Mouse (Mus musculus) ES-E14 (cell line): ENCODE results near the gene Uox. TPM values are rescaled to one million over a fixed set of nuclear protein-coding genes. Genes with fewer than 3 reads are reported as not detected.

ENCODE experiments used
- DNase-seq: peaks from one replicate; pipeline ENCODE4 v3.0.0-alpha.2; 2013; ENCODE audit warnings: low read depth, low spot score
- H3K27ac ChIP-seq: 2 replicates; pipeline ENCODE4 v1.5.1; 2012; ENCODE audit warnings: low read depth, mild to moderate bottlenecking, low read length, moderate library complexity, mixed read lengths; ENCODE audit not compliant: poor library complexity, insufficient read depth, severe bottlenecking
- H3K36me3 ChIP-seq: 2 replicates; pipeline ENCODE4 v1.6.1; 2012; ENCODE audit warnings: mild to moderate bottlenecking, low read length, moderate library complexity, mixed read lengths; ENCODE audit not compliant: control insufficient read depth, poor library complexity, insufficient read depth, severe bottlenecking
- H3K4me1 ChIP-seq, 2 experiments: fragments of 150-350 bp in 1 of 2; sonication (generic) in 1 of 2; 2 replicates each; pipeline ENCODE4 v1.6.1; 2012; ENCODE audit warnings: low read length in 2 of 2, mild to moderate bottlenecking in 1 of 2, mixed read lengths in 1 of 2; ENCODE audit not compliant: control insufficient read depth in 2 of 2, insufficient read depth in 2 of 2, poor library complexity in 1 of 2
- H3K4me3 ChIP-seq, 2 experiments: fragments of 150-350 bp in 1 of 2; sonication (generic) in 1 of 2; 2 replicates each; pipeline ENCODE4 v1.5.1; 2012; ENCODE audit warnings: low read length in 2 of 2, low read depth in 1 of 2, mild to moderate bottlenecking in 1 of 2, mixed read lengths in 1 of 2; ENCODE audit not compliant: insufficient read depth in 1 of 2, poor library complexity in 1 of 2, severe bottlenecking in 1 of 2
- H3K9ac ChIP-seq: 2 replicates; pipeline ENCODE4 v1.6.1; 2012; ENCODE audit warnings: low read depth, mild to moderate bottlenecking, low read length, mixed read lengths; ENCODE audit not compliant: poor library complexity, insufficient read depth, severe bottlenecking
- H3K9me3 ChIP-seq: fragments of 150-350 bp; sonication (generic); 2 replicates; pipeline ENCODE4 v1.6.1; 2012; ENCODE audit warnings: low read depth, mild to moderate bottlenecking, low read length; ENCODE audit not compliant: control insufficient read depth, insufficient read depth
- CHD2 ChIP-seq: IDR thresholded peaks from 2 replicates; pipeline ENCODE4 v1.6.1; 2014; ENCODE audit warnings: mild to moderate bottlenecking, low read depth, low read length, inconsistent platforms
- HCFC1 ChIP-seq: IDR thresholded peaks from 2 replicates; pipeline ENCODE4 v1.6.1; 2012; ENCODE audit warnings: low read length, inconsistent platforms, borderline replicate concordance; ENCODE audit not compliant: insufficient read depth
- MAFK ChIP-seq: IDR thresholded peaks from 2 replicates; pipeline ENCODE4 v1.6.1; 2014; ENCODE audit warnings: mild to moderate bottlenecking, low read depth, low read length, inconsistent platforms; ENCODE audit not compliant: insufficient read depth
- ZC3H11A ChIP-seq: IDR thresholded peaks from 2 replicates; pipeline ENCODE4 v1.6.1; 2012; ENCODE audit warnings: low read depth, mild to moderate bottlenecking, inconsistent platforms, low read length, borderline replicate concordance
- ZNF384 ChIP-seq: IDR thresholded peaks from 2 replicates; pipeline ENCODE4 v1.6.1; 2012; ENCODE audit warnings: low read depth, low read length, inconsistent platforms
- in situ Hi-C, 2 experiments: fragments of 600-800 bp; cut with MboI; formaldehyde crosslinking; loops; one replicate each; pipeline ENCODE4 v1.15.1; 2025; ENCODE audit warnings: low sequenced_read_pairs in 2 of 2, inconsistent platforms in 1 of 2; ENCODE audit not compliant: unreplicated experiment in 2 of 2
- total RNA-seq: library from RNA; depleted of rRNA; stranded (reverse); fragments of 300-350 nt; gene quantifications from 2 replicates; pipeline ENCODE4 v1.2.3, GENCODE M21; 2012

Gene Uox
- total RNA-seq, 1 experiment = not detected

DNA sequence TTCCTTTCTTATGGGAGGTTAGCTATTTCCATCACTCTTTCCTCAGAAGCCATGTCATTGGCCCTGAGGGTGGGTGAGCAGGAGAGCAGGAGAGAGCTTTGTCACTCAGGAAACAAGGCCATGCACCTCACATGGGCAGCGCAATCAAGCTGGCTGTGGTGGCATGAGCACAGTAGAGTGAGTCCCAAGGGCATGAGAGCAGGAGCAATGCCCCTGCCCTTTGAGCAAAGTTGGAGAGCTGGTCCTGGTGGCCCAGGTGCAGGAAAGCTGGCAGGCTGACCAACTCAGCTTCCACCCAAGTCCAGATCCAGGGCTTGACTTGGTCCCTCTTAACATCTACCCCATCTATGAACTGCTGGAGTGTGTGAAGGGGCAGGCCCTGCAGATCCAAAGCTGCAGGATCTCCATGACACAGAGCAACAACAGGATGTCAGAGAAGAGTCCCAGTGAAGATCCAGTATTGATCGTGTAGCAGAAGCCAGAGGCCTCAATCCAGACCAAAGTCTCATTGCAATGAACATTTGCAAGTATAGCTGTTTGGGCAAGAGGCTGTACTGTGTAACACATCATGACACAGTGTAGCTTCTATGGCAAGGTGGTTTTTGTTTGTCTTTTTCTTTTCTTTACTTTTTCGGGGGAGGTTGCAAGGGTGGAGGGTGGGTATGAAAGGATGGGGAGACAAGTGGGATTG is 10.0 kb downstream of the Uox start:
- in situ Hi-C loops = no loop called here
- H3K4me1 ChIP-seq = no peaks in the 10 kb centered on the region
- no peaks in the 10 kb centered on the region for H3K9me3 ChIP-seq
- TF ChIP-seq MAFK (no peak), HCFC1 (no peak), ZC3H11A (no peak), CHD2 (no peak)
- no peak overlapping the region for H3K9ac ChIP-seq
- no peak overlapping the region for H3K27ac ChIP-seq
- DNase-seq = no peak
- no peaks in the 10 kb centered on the region for H3K36me3 ChIP-seq
- H3K4me3 ChIP-seq = no peak overlapping the region

DNA sequence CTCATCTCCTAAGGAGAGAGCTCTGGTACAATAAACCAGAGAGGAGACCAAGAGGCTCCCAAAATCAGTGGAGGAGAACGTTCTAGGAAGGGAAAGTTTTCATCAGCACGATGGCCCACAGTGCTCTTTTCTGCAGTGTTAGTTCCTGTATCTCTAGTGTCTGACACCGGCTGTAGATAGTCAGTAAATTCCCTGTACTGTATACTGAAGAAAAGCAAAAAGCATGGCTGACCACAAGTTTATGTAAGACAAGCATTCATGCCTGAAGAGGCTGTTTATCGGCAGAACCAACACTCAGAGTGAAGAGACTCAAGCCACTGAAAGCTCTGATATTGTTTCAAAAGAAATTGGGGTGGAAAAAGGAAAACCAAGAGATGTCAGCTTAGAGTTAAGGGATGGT is 13.3 kb downstream of the Uox start:
- Histone ChIP-seq H3K27ac (no peak overlapping the region), H3K36me3 (no peaks in the 10 kb centered on the region), H3K9ac (no peak overlapping the region), H3K4me3 (no peak overlapping the region), H3K4me1 (no peaks in the 10 kb centered on the region), H3K9me3 (no peaks in the 10 kb centered on the region)
- in situ Hi-C loops = no loop called here
- TF ChIP-seq MAFK = no peak
- TF ChIP-seq ZC3H11A = no peak
- no peak for TF ChIP-seq CHD2
- TF ChIP-seq HCFC1 = no peak
- no peak for TF ChIP-seq ZNF384
- DNase-seq = no peak

GRCm38 (mm10) chr3:146583908-146584307 is 13.7 kb downstream of the Uox start:
- in situ Hi-C loops = no loop called here
- Histone ChIP-seq H3K4me3 (no peak overlapping the region), H3K36me3 (no peaks in the 10 kb centered on the region), H3K9ac (no peak overlapping the region), H3K4me1 (no peaks in the 10 kb centered on the region), H3K9me3 (no peaks in the 10 kb centered on the region), H3K27ac (no peak overlapping the region)
- TF ChIP-seq HCFC1 = no peak
- TF ChIP-seq ZC3H11A = no peak
- TF ChIP-seq ZNF384 = no peak
- no peak for TF ChIP-seq MAFK
- no peak for TF ChIP-seq CHD2
- DNase-seq = no peak

GRCm38 (mm10) chr3:146586616-146587015 is 16.4 kb downstream of the Uox start:
- TF ChIP-seq MAFK (no peak), CHD2 (no peak), HCFC1 (no peak), ZNF384 (no peak), ZC3H11A (no peak)
- H3K9ac ChIP-seq = no peak overlapping the region
- no peak for DNase-seq

More at GRCm38 (mm10) chr3:146586616-146587015, 16.4 kb downstream of the Uox start:
- H3K4me1 ChIP-seq = no peaks in the 10 kb centered on the region
- in situ Hi-C loops = no loop called here
- no peaks in the 10 kb centered on the region for H3K9me3 ChIP-seq
- no peak overlapping the region for H3K27ac ChIP-seq
- H3K36me3 ChIP-seq = no peaks in the 10 kb centered on the region
- H3K4me3 ChIP-seq = no peak overlapping the region
